Mouse (Mus musculus) thymus, postnatal 0 days (tissue): ENCODE measurements around the gene Alkbh1. TPM values are rescaled to one million over a fixed set of nuclear protein-coding genes. Genes with fewer than 3 reads are reported as not detected.

Experiments
- DNase-seq: peaks from one replicate; pipeline ENCODE4 v3.0.0-alpha.2; 2015; ENCODE audit warnings: low spot score
- polyA plus RNA-seq: library from polyadenylated mRNA; unstranded; fragments of >200 nt; fragmentation: Nextera tagmentation; extraction: Ambion mirVana; gene quantifications from 2 replicates; pipeline ENCODE4 v1.2.1, GENCODE M21; 2015

The Alkbh1 gene
- polyA plus RNA-seq, 1 experiment from 2014 or later, result 46.3 TPM

- DNase-seq, result no peak
Observed at GRCm38 (mm10) chr12:87419974-87420485, 23.8 kb downstream of the Alkbh1 start.

- DNase-seq, result no peak
Observed at GRCm38 (mm10) chr12:87418921-87419320, 24.9 kb downstream of the Alkbh1 start.

GRCm38 (mm10) chr12:87416690-87417089 is 27.1 kb downstream of the Alkbh1 start:
- peak; percentile 68 for DNase-seq

GRCm38 (mm10) chr12:87415358-87415757 is 28.5 kb downstream of the Alkbh1 start:
- no peak for DNase-seq

- DNase-seq, result peak; percentile 55
Observed at GRCm38 (mm10) chr12:87413179-87413790, 30.5 kb downstream of the Alkbh1 start.

GRCm38 (mm10) chr12:87410999-87411398 is 32.8 kb downstream of the Alkbh1 start:
- DNase-seq, result no peak

- DNase-seq, result no peak
Observed at GRCm38 (mm10) chr12:87409123-87409522, 34.7 kb downstream of the Alkbh1 start.

- DNase-seq, result no peak
Observed at GRCm38 (mm10) chr12:87407869-87408605, 35.8 kb downstream of the Alkbh1 start.

GRCm38 (mm10) chr12:87405721-87406120 is 38.1 kb downstream of the Alkbh1 start:
- no peak for DNase-seq

- no peak for DNase-seq
Observed at GRCm38 (mm10) chr12:87405165-87405564, 38.7 kb downstream of the Alkbh1 start.

GRCm38 (mm10) chr12:87401883-87402282 is 41.9 kb downstream of the Alkbh1 start:
- DNase-seq, result no peak

GRCm38 (mm10) chr12:87399119-87399819 is 44.5 kb downstream of the Alkbh1 start:
- no peak for DNase-seq

- no peak for DNase-seq
Observed at GRCm38 (mm10) chr12:87397811-87398417, 45.9 kb downstream of the Alkbh1 start.

- DNase-seq, result no peak
Observed at GRCm38 (mm10) chr12:87397126-87397525, 46.7 kb downstream of the Alkbh1 start.

- no peak for DNase-seq
Observed at GRCm38 (mm10) chr12:87394316-87394715, 49.5 kb downstream of the Alkbh1 start.

GRCm38 (mm10) chr12:87393447-87394145 is 50.2 kb downstream of the Alkbh1 start:
- no peak for DNase-seq

GRCm38 (mm10) chr12:87391355-87391754 is 52.5 kb downstream of the Alkbh1 start:
- DNase-seq, result no peak

GRCm38 (mm10) chr12:87389231-87389630 is 54.6 kb downstream of the Alkbh1 start:
- no peak for DNase-seq

GRCm38 (mm10) chr12:87388122-87388774 is 55.6 kb downstream of the Alkbh1 start, which contains the start of gene Sptlc2:
Gene Sptlc2 (minus strand): TSS chr12:87388355.
- peak; percentile 98 for DNase-seq
